Mouse (Mus musculus): ENCODE data around the gene Grin2a. TPM values are rescaled to one million over a fixed set of nuclear protein-coding genes. Genes with fewer than 3 reads are reported as not detected.

Gene Grin2a
- polyA plus RNA-seq, 1 experiment from 2014 or later, result 0.35 TPM

GRCm38 (mm10) chr16:9752600-9752999 is 242.8 kb downstream of the Grin2a start:
- Histone ChIP-seq H3K9me3 (ENCODE audit: control insufficient read depth, low read length) (no peaks in the 10 kb centered on the region), H3K4me2 (ENCODE audit: low read length) (no peak overlapping the region), H3K27ac (replicated peaks in 1 of 2; ENCODE audit: control insufficient read depth in 1 of 2, insufficient read depth in 1 of 2, low read depth in 2 of 2, low read length in 2 of 2) (no peak overlapping the region), H3K9ac (ENCODE audit: low read length) (no peak overlapping the region), H3K36me3 (ENCODE audit: control insufficient read depth, insufficient read depth, low read length) (no peaks in the 10 kb centered on the region), H3K4me1 (ENCODE audit: control insufficient read depth in 2 of 2, insufficient read depth in 2 of 2, low read length in 2 of 2) (no peaks in the 10 kb centered on the region), H3K27me3 (ENCODE audit: control insufficient read depth, insufficient read depth, low read length) (no peaks in the 10 kb centered on the region), H3K4me3 (ENCODE audit: control insufficient read depth in 1 of 2, insufficient read depth in 1 of 2, low read depth in 1 of 2, low read length in 2 of 2) (no peak overlapping the region)
- no peak for ATAC-seq (ENCODE audit: insufficient number of reproducible peaks, insufficient read depth, low FRiP score, low read depth)
- 89% methylated on average over 8 of the region's 8 CpGs for WGBS

- Histone ChIP-seq H3K4me2 (ENCODE audit: low read length) (no peak overlapping the region), H3K27ac (replicated peaks in 1 of 2; ENCODE audit: control insufficient read depth in 1 of 2, insufficient read depth in 1 of 2, low read depth in 2 of 2, low read length in 2 of 2) (no peak overlapping the region), H3K36me3 (ENCODE audit: control insufficient read depth, insufficient read depth, low read length) (no peaks in the 10 kb centered on the region), H3K4me1 (ENCODE audit: control insufficient read depth in 2 of 2, insufficient read depth in 2 of 2, low read length in 2 of 2) (no peaks in the 10 kb centered on the region), H3K9ac (ENCODE audit: low read length) (no peak overlapping the region), H3K4me3 (ENCODE audit: control insufficient read depth in 1 of 2, insufficient read depth in 1 of 2, low read depth in 1 of 2, low read length in 2 of 2) (no peak overlapping the region), H3K27me3 (ENCODE audit: control insufficient read depth, insufficient read depth, low read length) (no peaks in the 10 kb centered on the region), H3K9me3 (ENCODE audit: control insufficient read depth, low read length) (no peaks in the 10 kb centered on the region)
- no peak for ATAC-seq (ENCODE audit: insufficient number of reproducible peaks, insufficient read depth, low FRiP score, low read depth)
- 62% methylated on average over 11 of the region's 11 CpGs for WGBS
These were observed 244.3 kb downstream of the Grin2a start for GRCm38 (mm10) chr16:9751045-9751569.

GRCm38 (mm10) chr16:9749661-9750060 is 245.7 kb downstream of the Grin2a start:
- Histone ChIP-seq H3K4me2 (ENCODE audit: low read length) (no peak overlapping the region), H3K4me3 (ENCODE audit: control insufficient read depth in 1 of 2, insufficient read depth in 1 of 2, low read depth in 1 of 2, low read length in 2 of 2) (no peak overlapping the region), H3K9ac (ENCODE audit: low read length) (no peak overlapping the region), H3K36me3 (ENCODE audit: control insufficient read depth, insufficient read depth, low read length) (no peaks in the 10 kb centered on the region), H3K27ac (replicated peaks in 1 of 2; ENCODE audit: control insufficient read depth in 1 of 2, insufficient read depth in 1 of 2, low read depth in 2 of 2, low read length in 2 of 2) (no peak overlapping the region), H3K4me1 (ENCODE audit: control insufficient read depth in 2 of 2, insufficient read depth in 2 of 2, low read length in 2 of 2) (no peaks in the 10 kb centered on the region), H3K9me3 (ENCODE audit: control insufficient read depth, low read length) (no peaks in the 10 kb centered on the region), H3K27me3 (ENCODE audit: control insufficient read depth, insufficient read depth, low read length) (no peaks in the 10 kb centered on the region)
- no peak for ATAC-seq (ENCODE audit: insufficient number of reproducible peaks, insufficient read depth, low FRiP score, low read depth)
- 66% methylated on average over 3 of the region's 3 CpGs for WGBS

GRCm38 (mm10) chr16:9742443-9742842 is 252.9 kb downstream of the Grin2a start:
- ATAC-seq (ENCODE audit: insufficient number of reproducible peaks, insufficient read depth, low FRiP score, low read depth), result no peak
- Histone ChIP-seq H3K27me3 (ENCODE audit: control insufficient read depth, insufficient read depth, low read length) (no peaks in the 10 kb centered on the region), H3K9ac (ENCODE audit: low read length) (no peak overlapping the region), H3K4me3 (ENCODE audit: control insufficient read depth in 1 of 2, insufficient read depth in 1 of 2, low read depth in 1 of 2, low read length in 2 of 2) (no peak overlapping the region), H3K4me2 (ENCODE audit: low read length) (no peak overlapping the region), H3K27ac (replicated peaks in 1 of 2; ENCODE audit: control insufficient read depth in 1 of 2, insufficient read depth in 1 of 2, low read depth in 2 of 2, low read length in 2 of 2) (no peak overlapping the region), H3K36me3 (ENCODE audit: control insufficient read depth, insufficient read depth, low read length) (no peaks in the 10 kb centered on the region), H3K4me1 (ENCODE audit: control insufficient read depth in 2 of 2, insufficient read depth in 2 of 2, low read length in 2 of 2) (no peaks in the 10 kb centered on the region), H3K9me3 (ENCODE audit: control insufficient read depth, low read length) (no peaks in the 10 kb centered on the region)
- WGBS, result 90% methylated on average over 6 of the region's 6 CpGs

- H3K27ac ChIP-seq (replicated peaks in 1 of 2; ENCODE audit: control insufficient read depth in 1 of 2, insufficient read depth in 1 of 2, low read depth in 2 of 2, low read length in 2 of 2), result no peak overlapping the region
- no peaks in the 10 kb centered on the region for H3K4me1 ChIP-seq (ENCODE audit: control insufficient read depth in 2 of 2, insufficient read depth in 2 of 2, low read length in 2 of 2)
- no peaks in the 10 kb centered on the region for H3K27me3 ChIP-seq (ENCODE audit: control insufficient read depth, insufficient read depth, low read length)
- ATAC-seq (ENCODE audit: insufficient number of reproducible peaks, insufficient read depth, low FRiP score, low read depth), result no peak
- 85% methylated on average over 6 of the region's 6 CpGs for WGBS
- no peak overlapping the region for H3K4me2 ChIP-seq (ENCODE audit: low read length)
- H3K36me3 ChIP-seq (ENCODE audit: control insufficient read depth, insufficient read depth, low read length), result no peaks in the 10 kb centered on the region
- H3K9me3 ChIP-seq (ENCODE audit: control insufficient read depth, low read length), result no peaks in the 10 kb centered on the region
- no peak overlapping the region for H3K4me3 ChIP-seq (ENCODE audit: control insufficient read depth in 1 of 2, insufficient read depth in 1 of 2, low read depth in 1 of 2, low read length in 2 of 2)
- H3K9ac ChIP-seq (ENCODE audit: low read length), result no peak overlapping the region
These were observed 256.7 kb downstream of the Grin2a start for GRCm38 (mm10) chr16:9738679-9739078.

GRCm38 (mm10) chr16:9737131-9737530 is 258.2 kb downstream of the Grin2a start:
- 16% methylated on average over 2 of the region's 2 CpGs for WGBS
- Histone ChIP-seq H3K36me3 (ENCODE audit: control insufficient read depth, insufficient read depth, low read length) (no peaks in the 10 kb centered on the region), H3K4me1 (ENCODE audit: control insufficient read depth in 2 of 2, insufficient read depth in 2 of 2, low read length in 2 of 2) (no peaks in the 10 kb centered on the region), H3K4me3 (ENCODE audit: control insufficient read depth in 1 of 2, insufficient read depth in 1 of 2, low read depth in 1 of 2, low read length in 2 of 2) (no peak overlapping the region), H3K9ac (ENCODE audit: low read length) (no peak overlapping the region), H3K4me2 (ENCODE audit: low read length) (no peak overlapping the region), H3K9me3 (ENCODE audit: control insufficient read depth, low read length) (peaks cover 6% of the 10 kb centered on the region), H3K27me3 (ENCODE audit: control insufficient read depth, insufficient read depth, low read length) (no peaks in the 10 kb centered on the region), H3K27ac (replicated peaks in 1 of 2; ENCODE audit: control insufficient read depth in 1 of 2, insufficient read depth in 1 of 2, low read depth in 2 of 2, low read length in 2 of 2) (no peak overlapping the region)
- ATAC-seq (ENCODE audit: insufficient number of reproducible peaks, insufficient read depth, low FRiP score, low read depth), result no peak

GRCm38 (mm10) chr16:9735365-9736080 is 259.8 kb downstream of the Grin2a start:
- H3K27me3 ChIP-seq (ENCODE audit: control insufficient read depth, insufficient read depth, low read length), result no peaks in the 10 kb centered on the region
- H3K4me2 ChIP-seq (ENCODE audit: low read length), result no peak overlapping the region
- peaks cover 8% of the 10 kb centered on the region for H3K9me3 ChIP-seq (ENCODE audit: control insufficient read depth, low read length)
- WGBS, result 89% methylated on average over 8 of the region's 8 CpGs
- no peak overlapping the region for H3K9ac ChIP-seq (ENCODE audit: low read length)
- no peaks in the 10 kb centered on the region for H3K36me3 ChIP-seq (ENCODE audit: control insufficient read depth, insufficient read depth, low read length)
- no peak overlapping the region for H3K27ac ChIP-seq (replicated peaks in 1 of 2; ENCODE audit: control insufficient read depth in 1 of 2, insufficient read depth in 1 of 2, low read depth in 2 of 2, low read length in 2 of 2)
- H3K4me1 ChIP-seq (ENCODE audit: control insufficient read depth in 2 of 2, insufficient read depth in 2 of 2, low read length in 2 of 2), result no peaks in the 10 kb centered on the region
- H3K4me3 ChIP-seq (ENCODE audit: control insufficient read depth in 1 of 2, insufficient read depth in 1 of 2, low read depth in 1 of 2, low read length in 2 of 2), result no peak overlapping the region
- no peak for ATAC-seq (ENCODE audit: insufficient number of reproducible peaks, insufficient read depth, low FRiP score, low read depth)

- Histone ChIP-seq H3K9ac (ENCODE audit: low read length) (no peak overlapping the region), H3K9me3 (ENCODE audit: control insufficient read depth, low read length) (peaks cover 7% of the 10 kb centered on the region), H3K27me3 (ENCODE audit: control insufficient read depth, insufficient read depth, low read length) (no peaks in the 10 kb centered on the region), H3K4me1 (ENCODE audit: control insufficient read depth in 2 of 2, insufficient read depth in 2 of 2, low read length in 2 of 2) (no peaks in the 10 kb centered on the region), H3K4me2 (ENCODE audit: low read length) (no peak overlapping the region), H3K27ac (replicated peaks in 1 of 2; ENCODE audit: control insufficient read depth in 1 of 2, insufficient read depth in 1 of 2, low read depth in 2 of 2, low read length in 2 of 2) (no peak overlapping the region), H3K4me3 (ENCODE audit: control insufficient read depth in 1 of 2, insufficient read depth in 1 of 2, low read depth in 1 of 2, low read length in 2 of 2) (no peak overlapping the region), H3K36me3 (ENCODE audit: control insufficient read depth, insufficient read depth, low read length) (no peaks in the 10 kb centered on the region)
- WGBS, result 80% methylated on average over 5 of the region's 5 CpGs
- ATAC-seq (ENCODE audit: insufficient number of reproducible peaks, insufficient read depth, low FRiP score, low read depth), result no peak
These were observed 267.8 kb downstream of the Grin2a start for GRCm38 (mm10) chr16:9727603-9728002.

Measured in heart, embryonic 14.5 days (tissue).